9 mouse cellular contexts compared by ENCODE assay signal in genomic region chr10:93336462-93336931, GRCm38 (mm10). TPM values are rescaled to one million over a fixed set of nuclear protein-coding genes. Genes with fewer than 3 reads are reported as not detected.
DNase-seq lines count a peak whose midpoint lies in the region; ATAC-seq and TF ChIP-seq lines count a peak whose summit lies in the region.
"Had no signal": no experiment of that assay in that cellular context is flagged by ENCODE, and none has a peak within 500 bp of the region (broad histone marks: within the 10 kb centered on the region; RNA-seq: fewer than 3 reads in every experiment).

No protein-coding gene starts in this region.

- WGBS in embryonic facial prominence, embryonic 12.5 days, result 63% methylated on average over 6 of the region's 6 CpGs
- 62% methylated on average over 6 of the region's 6 CpGs for WGBS in embryonic facial prominence, embryonic 10.5 days
- 43% methylated on average over 6 of the region's 6 CpGs for WGBS in heart, embryonic 14.5 days
- WGBS in liver, postnatal 0 days (ENCODE audit: insufficient replicate concordance), result 13% methylated on average over 6 of the region's 6 CpGs

- no peak for TF ChIP-seq EP300 in liver, postnatal 0 days (IDR thresholded peaks at IDR 0.05; ENCODE audit: low read depth)

- no peak for TF ChIP-seq CTCF in liver, postnatal 0 days (IDR thresholded peaks at IDR 0.05; ENCODE audit: low read depth)

- peak overlapping the region; percentile 57; the same call in 1 of the 2 replicates for H3K27ac ChIP-seq in embryonic facial prominence, embryonic 12.5 days
- no peak overlapping the region; the same call in 1 of the 2 replicates for H3K27ac ChIP-seq in embryonic facial prominence, embryonic 10.5 days (replicated peaks)
- peak overlapping the region; percentile 71 to 86 for H3K27ac ChIP-seq in heart, embryonic 14.5 days (replicated peaks in 1 of 2; ENCODE audit: control insufficient read depth in 1 of 2, insufficient read depth in 1 of 2, low read depth in 2 of 2, low read length in 2 of 2)
- peak overlapping the region; percentile 81 for H3K27ac ChIP-seq in liver, postnatal 0 days (ENCODE audit: low read depth)

- DNase-seq in embryonic facial prominence, embryonic 10.5 days (ENCODE audit: low spot score), result no peak
- peak; percentile 36 to 41 for DNase-seq in B cell, adult 2 months
- no peak for DNase-seq in liver, postnatal 0 days
- DNase-seq in right cerebral cortex, postnatal 36 days (ENCODE audit: low spot score in 2 of 2), result no peak
- no peak for DNase-seq in right cerebral cortex, postnatal 10 days (ENCODE audit: low spot score in 2 of 2)
- no peak for DNase-seq in testis, postnatal 14 days (ENCODE audit: low spot score)
- DNase-seq: cerebellum, adult 2 months had no signal

- no peaks in the 10 kb centered on the region for H3K4me1 ChIP-seq in embryonic facial prominence, embryonic 12.5 days
- peaks cover 15% of the 10 kb centered on the region; the same call in 1 of the 2 replicates for H3K4me1 ChIP-seq in embryonic facial prominence, embryonic 10.5 days
- H3K4me1 ChIP-seq in heart, embryonic 14.5 days (ENCODE audit: control insufficient read depth in 2 of 2, insufficient read depth in 2 of 2, low read length in 2 of 2), result peaks cover 6 to 14% of the 10 kb centered on the region in 2 experiments; a peak in 3 of 4 replicates
- H3K4me1 ChIP-seq in liver, postnatal 0 days (ENCODE audit: insufficient read depth), result peaks cover 16% of the 10 kb centered on the region

- H3K36me3 ChIP-seq in embryonic facial prominence, embryonic 12.5 days, result no peaks in the 10 kb centered on the region
- H3K36me3 ChIP-seq in embryonic facial prominence, embryonic 10.5 days (replicated peaks), result no peaks in the 10 kb centered on the region
- H3K36me3 ChIP-seq in heart, embryonic 14.5 days (ENCODE audit: control insufficient read depth, insufficient read depth, low read length), result no peaks in the 10 kb centered on the region
- no peaks in the 10 kb centered on the region for H3K36me3 ChIP-seq in liver, postnatal 0 days (replicated peaks; ENCODE audit: insufficient read depth, low read length)

- no peaks in the 10 kb centered on the region for H3K9me3 ChIP-seq in embryonic facial prominence, embryonic 12.5 days
- H3K9me3 ChIP-seq in embryonic facial prominence, embryonic 10.5 days, result no peaks in the 10 kb centered on the region
- H3K9me3 ChIP-seq in heart, embryonic 14.5 days (ENCODE audit: control insufficient read depth, low read length), result peaks cover 9% of the 10 kb centered on the region; the same call in 1 of the 2 replicates
- no peaks in the 10 kb centered on the region for H3K9me3 ChIP-seq in liver, postnatal 0 days (ENCODE audit: low read length)

- no peak overlapping the region for H3K4me3 ChIP-seq in embryonic facial prominence, embryonic 12.5 days
- H3K4me3 ChIP-seq in embryonic facial prominence, embryonic 10.5 days, result no peak overlapping the region
- H3K4me3 ChIP-seq in heart, embryonic 14.5 days (ENCODE audit: control insufficient read depth in 1 of 2, insufficient read depth in 1 of 2, low read depth in 1 of 2, low read length in 2 of 2), result no peak overlapping the region
- no peak overlapping the region for H3K4me3 ChIP-seq in liver, postnatal 0 days (ENCODE audit: low read depth, low read length)

- H3K4me2 ChIP-seq in embryonic facial prominence, embryonic 12.5 days (replicated peaks), result no peak overlapping the region
- no peak overlapping the region for H3K4me2 ChIP-seq in heart, embryonic 14.5 days (ENCODE audit: low read length)
- H3K4me2 ChIP-seq in liver, postnatal 0 days (ENCODE audit: low read depth, low read length), result peak overlapping the region; percentile 42

- H3K9ac ChIP-seq in embryonic facial prominence, embryonic 12.5 days, result no peak overlapping the region
- H3K9ac ChIP-seq in heart, embryonic 14.5 days (ENCODE audit: low read length), result no peak overlapping the region
- H3K9ac ChIP-seq in liver, postnatal 0 days (replicated peaks), result no peak overlapping the region

- H3K27me3 ChIP-seq in embryonic facial prominence, embryonic 12.5 days, result no peaks in the 10 kb centered on the region
- no peaks in the 10 kb centered on the region for H3K27me3 ChIP-seq in embryonic facial prominence, embryonic 10.5 days (replicated peaks; ENCODE audit: low read depth, poor library complexity, severe bottlenecking)
- H3K27me3 ChIP-seq in heart, embryonic 14.5 days (ENCODE audit: control insufficient read depth, insufficient read depth, low read length), result no peaks in the 10 kb centered on the region
- H3K27me3 ChIP-seq in liver, postnatal 0 days (ENCODE audit: insufficient read depth, low read length), result no peaks in the 10 kb centered on the region

- ATAC-seq in embryonic facial prominence, embryonic 12.5 days (ENCODE audit: insufficient number of reproducible peaks, insufficient read depth, low FRiP score, low TSS enrichment), result no peak
- ATAC-seq in heart, embryonic 14.5 days (ENCODE audit: insufficient number of reproducible peaks, insufficient read depth, low FRiP score, low read depth), result peak; percentile 33
- peak; percentile 15; the same call in 1 of the 2 replicates for ATAC-seq in liver, postnatal 0 days

RNA-seq across cellular contexts. Expression of gene Elk3, which starts 25.6 kb away (rescaled TPM):
- polyA plus RNA-seq in embryonic facial prominence, embryonic 12.5 days (2016; fragmentation: Nextera tagmentation; extraction: Ambion mirVana), result 37.6 and 38.4 TPM in 2 replicates
- 25.3 and 30.6 TPM in 2 replicates for polyA plus RNA-seq in embryonic facial prominence, embryonic 10.5 days (2016; fragmentation: Nextera tagmentation; extraction: Ambion mirVana)
- 42.8 and 46.5 TPM in 2 replicates for polyA plus RNA-seq in heart, embryonic 14.5 days (2014; fragmentation: Nextera tagmentation; extraction: Ambion mirVana)
- polyA plus RNA-seq in liver, postnatal 0 days (2015; fragmentation: Nextera tagmentation; extraction: Ambion mirVana), result 6.2 and 7.9 TPM in 2 replicates

Comparison
In these comparisons a context has a peak if more than half of its experiments do, and no peak if none do; other contexts are left out.
1. DNase-seq: peak in B cell, adult 2 months (2 of 2); none in embryonic facial prominence, embryonic 10.5 days (single experiment), liver, postnatal 0 days (single experiment), right cerebral cortex, postnatal 36 days (0 of 2), right cerebral cortex, postnatal 10 days (0 of 2) and testis, postnatal 14 days (single experiment).